Comparison of ENCODE assay signal across 8 mouse cellular contexts in genomic region chr3:54745799-54746198, GRCm38 (mm10). TPM values are rescaled to one million over a fixed set of nuclear protein-coding genes. Genes with fewer than 3 reads are reported as not detected.
DNase-seq lines count a peak whose midpoint lies in the region; ATAC-seq and TF ChIP-seq lines count a peak whose summit lies in the region.

No protein-coding gene starts in this region.

- H3K36me3 ChIP-seq in kidney, embryonic 15.5 days, result peaks cover 99% of the 10 kb centered on the region
- peaks cover 39% of the 10 kb centered on the region for H3K36me3 ChIP-seq in ES-Bruce4 (ENCODE audit: control insufficient read depth, insufficient read depth, low read length, poor library complexity, severe bottlenecking)

- DNase-seq in adrenal gland, postnatal 10 days, result peak; percentile 49
- DNase-seq in adrenal gland, postnatal 4 days (ENCODE audit: low spot score in 2 of 2), result no peak
- peak; percentile 23 for DNase-seq in kidney, adult 9 months
- DNase-seq in thymus, postnatal 0 days (ENCODE audit: low spot score), result peak; percentile 22
- no peak for DNase-seq in frontal cortex, postnatal 14 days (ENCODE audit: low spot score in 2 of 2)

- TF ChIP-seq EP300 in ES-Bruce4 (IDR thresholded peaks at IDR 0.05; ENCODE audit: insufficient read depth, low read depth, low read length), result no peak

- TF ChIP-seq CTCF in ES-Bruce4 (IDR thresholded peaks at IDR 0.05; ENCODE audit: low read depth, low read length), result peak; percentile 69

- WGBS in kidney, embryonic 15.5 days, result 68% methylated on average over 5 of the region's 5 CpGs

- no peaks in the 10 kb centered on the region for H3K27me3 ChIP-seq in kidney, embryonic 15.5 days
- no peaks in the 10 kb centered on the region for H3K27me3 ChIP-seq in ES-Bruce4 (ENCODE audit: control insufficient read depth, insufficient read depth, low read length, poor library complexity, severe bottlenecking)

- no peak overlapping the region for H3K9ac ChIP-seq in kidney, embryonic 15.5 days
- no peak overlapping the region for H3K9ac ChIP-seq in ES-Bruce4 (ENCODE audit: low read depth, poor library complexity, severe bottlenecking)

- no peak for ATAC-seq in kidney, embryonic 15.5 days (replicated peaks; ENCODE audit: low FRiP score)
- ATAC-seq in hematopoietic stem cell, adult 5-6 weeks (replicated peaks in 1 of 2; ENCODE audit: insufficient read depth in 1 of 2, low FRiP score in 2 of 2, low TSS enrichment in 1 of 2, low read depth in 1 of 2, poor library complexity in 2 of 2, severe bottlenecking in 2 of 2), result peak; percentile 56 to 75

- no peaks in the 10 kb centered on the region for H3K9me3 ChIP-seq in kidney, embryonic 15.5 days (replicated peaks)
- no peaks in the 10 kb centered on the region for H3K9me3 ChIP-seq in ES-Bruce4 (replicated peaks; ENCODE audit: control insufficient read depth, insufficient read depth, low read length, poor library complexity, severe bottlenecking)

- H3K27ac ChIP-seq in kidney, embryonic 15.5 days, result no peak overlapping the region
- H3K27ac ChIP-seq in ES-Bruce4 (ENCODE audit: insufficient read depth, low read length), result peak overlapping the region; percentile 21; the same call in 1 of the 2 replicates

- no peak overlapping the region for H3K4me2 ChIP-seq in kidney, embryonic 15.5 days

- H3K4me3 ChIP-seq in kidney, embryonic 15.5 days (replicated peaks), result no peak overlapping the region
- no peak overlapping the region for H3K4me3 ChIP-seq in ES-Bruce4 (ENCODE audit: low read depth, low read length)

- no peak for TF ChIP-seq POLR2A in ES-Bruce4 (IDR thresholded peaks at IDR 0.05; ENCODE audit: insufficient read depth, low read length)

- no peaks in the 10 kb centered on the region for H3K4me1 ChIP-seq in kidney, embryonic 15.5 days
- no peaks in the 10 kb centered on the region for H3K4me1 ChIP-seq in ES-Bruce4 (ENCODE audit: control insufficient read depth, insufficient read depth, low read length)

RNA-seq across cellular contexts. Expression of gene Smad9, which starts 9.6 kb away (rescaled TPM):
- total RNA-seq in adrenal gland, postnatal 10 days (2021), result 10 to 100 TPM in 1 of 2 experiments, 1 to 10 TPM in 1; 7.1 to 10.2 TPM
- 10 to 100 TPM; 22.9 to 24.8 TPM for total RNA-seq in adrenal gland, postnatal 4 days (2021)
- polyA plus RNA-seq in kidney, embryonic 15.5 days (2015; fragmentation: Nextera tagmentation; extraction: Ambion mirVana), result 1.4 and 1.5 TPM in 2 replicates
- polyA plus RNA-seq in ES-Bruce4 (2011; ENCODE audit: insufficient read depth, insufficient read length, low read depth, missing spikeins), result 0.17 TPM in 1 of 2 replicates, not detected in the other
- total RNA-seq in hematopoietic stem cell, adult 5-6 weeks (2017), result not detected in 2 replicates
- 0.26 TPM in 2 replicates for polyA plus RNA-seq in thymus, postnatal 0 days (2015; fragmentation: Nextera tagmentation; extraction: Ambion mirVana)

RNA-seq across cellular contexts. Expression of gene Alg5, which starts 10.5 kb away (rescaled TPM):
- total RNA-seq in adrenal gland, postnatal 10 days (2021), result 10 to 100 TPM; 35.2 TPM
- total RNA-seq in adrenal gland, postnatal 4 days (2021), result 10 to 100 TPM; 38.5 to 41.2 TPM
- 59.6 and 59.7 TPM in 2 replicates for polyA plus RNA-seq in kidney, embryonic 15.5 days (2015; fragmentation: Nextera tagmentation; extraction: Ambion mirVana)
- polyA plus RNA-seq in ES-Bruce4 (2011; ENCODE audit: insufficient read depth, insufficient read length, low read depth, missing spikeins), result 20.9 and 22.9 TPM in 2 replicates
- total RNA-seq in hematopoietic stem cell, adult 5-6 weeks (2017), result 21.0 and 36.6 TPM in 2 replicates
- polyA plus RNA-seq in thymus, postnatal 0 days (2015; fragmentation: Nextera tagmentation; extraction: Ambion mirVana), result 78.3 and 82.8 TPM in 2 replicates

RNA-seq across cellular contexts. Expression of gene Exosc8, which starts 10.6 kb away (rescaled TPM):
- 10 to 100 TPM; 41.0 to 44.4 TPM for total RNA-seq in adrenal gland, postnatal 10 days (2021)
- total RNA-seq in adrenal gland, postnatal 4 days (2021), result 10 to 100 TPM; 60.4 to 63.4 TPM
- 142 and 144 TPM in 2 replicates for polyA plus RNA-seq in kidney, embryonic 15.5 days (2015; fragmentation: Nextera tagmentation; extraction: Ambion mirVana)
- polyA plus RNA-seq in ES-Bruce4 (2011; ENCODE audit: insufficient read depth, insufficient read length, low read depth, missing spikeins), result 200 and 214 TPM in 2 replicates
- total RNA-seq in hematopoietic stem cell, adult 5-6 weeks (2017), result 148 and 163 TPM in 2 replicates
- polyA plus RNA-seq in thymus, postnatal 0 days (2015; fragmentation: Nextera tagmentation; extraction: Ambion mirVana), result 139 and 158 TPM in 2 replicates

RNA-seq across cellular contexts. Expression of gene Gm21958, which starts 31.6 kb away (rescaled TPM):
- not detected for total RNA-seq in adrenal gland, postnatal 10 days (2021)
- not detected for total RNA-seq in adrenal gland, postnatal 4 days (2021)
- polyA plus RNA-seq in kidney, embryonic 15.5 days (2015; fragmentation: Nextera tagmentation; extraction: Ambion mirVana), result 1.5 TPM in 1 of 2 replicates, not detected in the other
- polyA plus RNA-seq in ES-Bruce4 (2011; ENCODE audit: insufficient read depth, insufficient read length, low read depth, missing spikeins), result not detected in 2 replicates
- not detected in 2 replicates for total RNA-seq in hematopoietic stem cell, adult 5-6 weeks (2017)
- 0.22 TPM in 1 of 2 replicates, not detected in the other for polyA plus RNA-seq in thymus, postnatal 0 days (2015; fragmentation: Nextera tagmentation; extraction: Ambion mirVana)

RNA-seq across cellular contexts. Expression of gene Supt20, which starts 53.2 kb away (rescaled TPM):
- 10 to 100 TPM; 41.0 to 57.6 TPM for total RNA-seq in adrenal gland, postnatal 10 days (2021)
- 10 to 100 TPM; 88.9 to 90.4 TPM for total RNA-seq in adrenal gland, postnatal 4 days (2021)
- polyA plus RNA-seq in kidney, embryonic 15.5 days (2015; fragmentation: Nextera tagmentation; extraction: Ambion mirVana), result 109 and 115 TPM in 2 replicates
- 99.9 and 111 TPM in 2 replicates for polyA plus RNA-seq in ES-Bruce4 (2011; ENCODE audit: insufficient read depth, insufficient read length, low read depth, missing spikeins)
- 112 and 116 TPM in 2 replicates for total RNA-seq in hematopoietic stem cell, adult 5-6 weeks (2017)
- polyA plus RNA-seq in thymus, postnatal 0 days (2015; fragmentation: Nextera tagmentation; extraction: Ambion mirVana), result 78.6 and 85.1 TPM in 2 replicates

Comparison
In these comparisons a context has a peak if more than half of its experiments do, and no peak if none do; other contexts are left out.
1. DNase-seq: peak in adrenal gland, postnatal 10 days (single experiment), kidney, adult 9 months (single experiment) and thymus, postnatal 0 days (single experiment); none in adrenal gland, postnatal 4 days (0 of 2) and frontal cortex, postnatal 14 days (0 of 2).